Mouse (Mus musculus) bone marrow, adult 2 months (tissue): ENCODE measurements around the gene Epdr1. TPM values are rescaled to one million over a fixed set of nuclear protein-coding genes. Genes with fewer than 3 reads are reported as not detected.

Source experiments
- H3K27ac ChIP-seq: fragments of 200-500 bp; 2 replicates; pipeline ENCODE4 v1.5.1; 2012; ENCODE audit warnings: low read depth, mild to moderate bottlenecking, control low read depth, inconsistent platforms, low read length; ENCODE audit not compliant: control insufficient read depth, poor library complexity, insufficient read depth
- H3K4me1 ChIP-seq: fragments of 200-500 bp; 2 replicates; pipeline ENCODE4 v1.6.1; 2011; ENCODE audit warnings: low read length; ENCODE audit not compliant: control insufficient read depth, insufficient read depth
- H3K4me3 ChIP-seq: fragments of 200-500 bp; replicated peaks from 2 replicates; pipeline ENCODE3; 2011; ENCODE audit warnings: mild to moderate bottlenecking, low read depth, low read length, control low read depth; ENCODE audit not compliant: control insufficient read depth
- CTCF ChIP-seq: fragments of 200-500 bp; IDR thresholded peaks from 2 replicates; pipeline ENCODE4 v1.5.1; 2011; ENCODE audit warnings: low read length, control low read depth; ENCODE audit not compliant: control insufficient read depth, insufficient read depth
- POLR2A ChIP-seq: fragments of 200-500 bp; IDR thresholded peaks from 2 replicates; pipeline ENCODE4 v1.6.1; 2011; ENCODE audit warnings: low read depth, mild to moderate bottlenecking, control low read depth, low read length, borderline replicate concordance; ENCODE audit not compliant: control insufficient read depth
- WGBS: fragments of 180-500 bp; shearing (Covaris S2); methylation state at CpG from one replicate; pipeline ENCODE4 v1.1.7; 2018; 5-methylcytosine and 5-hydroxymethylcytosine counted together
- polyA plus RNA-seq: library from polyadenylated mRNA; stranded (reverse); fragments of >200 nt; gene quantifications from 2 replicates; pipeline ENCODE4 v1.2.4, GENCODE M21; 2011; ENCODE audit warnings: low replicate concordance; ENCODE audit not compliant: missing spikeins, insufficient read depth, insufficient read length

Gene Epdr1
- polyA plus RNA-seq, 1 experiment: 3.1 TPM

GRCm38 (mm10) chr13:19614311-19614710, 5.4 kb downstream of the Epdr1 start:
- H3K4me3 ChIP-seq: no peak overlapping the region
- WGBS: 73% methylated on average over 1 of the region's 1 CpGs
- TF ChIP-seq POLR2A (no peak), CTCF (no peak)
- no peak overlapping the region for H3K27ac ChIP-seq
- no peaks in the 10 kb centered on the region for H3K4me1 ChIP-seq

DNA sequence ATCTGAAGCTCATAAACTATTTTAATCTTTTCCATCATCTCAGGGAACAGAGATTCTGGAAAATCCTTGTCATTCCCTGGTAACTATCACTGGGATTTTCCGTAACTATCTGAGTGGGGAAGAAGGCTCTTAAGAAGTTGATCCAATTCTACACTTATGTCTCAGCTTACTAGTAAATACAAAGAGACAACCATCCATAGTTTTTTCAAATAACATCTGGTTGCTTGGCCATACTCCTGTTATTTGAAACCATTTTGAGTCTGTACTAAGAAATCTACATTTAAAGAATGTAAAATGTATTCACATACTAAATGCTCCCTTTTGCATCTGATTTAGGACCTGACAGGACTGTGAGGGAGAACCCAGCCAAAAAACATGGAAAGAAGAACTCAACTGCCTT, 6.3 kb downstream of the Epdr1 start:
- Histone ChIP-seq H3K4me1 (no peaks in the 10 kb centered on the region), H3K4me3 (no peak overlapping the region), H3K27ac (no peak overlapping the region)
- TF ChIP-seq CTCF (no peak), POLR2A (no peak)
- 81% methylated on average over 1 of the region's 1 CpGs for WGBS

GRCm38 (mm10) chr13:19612963-19613362, 6.8 kb downstream of the Epdr1 start:
- TF ChIP-seq POLR2A (no peak), CTCF (no peak)
- Histone ChIP-seq H3K4me1 (no peaks in the 10 kb centered on the region), H3K27ac (no peak overlapping the region), H3K4me3 (no peak overlapping the region)
- 90% methylated on average over 3 of the region's 3 CpGs for WGBS

DNA sequence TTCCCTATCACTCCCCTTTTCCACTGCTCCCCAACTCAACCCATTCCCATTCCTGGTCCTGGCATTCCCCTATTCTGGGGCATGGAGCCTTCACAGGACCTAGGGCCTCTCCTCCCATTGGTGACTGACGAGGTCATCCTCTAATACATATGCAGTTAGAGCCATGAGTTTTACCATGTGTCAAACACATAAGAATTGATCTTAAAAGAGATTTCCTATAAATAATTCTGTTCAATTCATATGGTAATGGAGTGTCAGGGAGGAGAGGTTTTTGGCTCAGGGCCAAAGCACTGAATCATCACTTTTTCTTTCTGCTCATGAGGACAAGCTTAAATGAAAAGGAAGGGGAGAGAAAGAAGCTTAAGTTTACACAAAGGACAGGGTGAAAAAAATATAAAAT, 7.4 kb downstream of the Epdr1 start:
- TF ChIP-seq POLR2A (no peak), CTCF (no peak)
- no peaks in the 10 kb centered on the region for H3K4me1 ChIP-seq
- no peak overlapping the region for H3K4me3 ChIP-seq
- no peak overlapping the region for H3K27ac ChIP-seq
- WGBS: 90% methylated on average over 1 of the region's 1 CpGs

DNA sequence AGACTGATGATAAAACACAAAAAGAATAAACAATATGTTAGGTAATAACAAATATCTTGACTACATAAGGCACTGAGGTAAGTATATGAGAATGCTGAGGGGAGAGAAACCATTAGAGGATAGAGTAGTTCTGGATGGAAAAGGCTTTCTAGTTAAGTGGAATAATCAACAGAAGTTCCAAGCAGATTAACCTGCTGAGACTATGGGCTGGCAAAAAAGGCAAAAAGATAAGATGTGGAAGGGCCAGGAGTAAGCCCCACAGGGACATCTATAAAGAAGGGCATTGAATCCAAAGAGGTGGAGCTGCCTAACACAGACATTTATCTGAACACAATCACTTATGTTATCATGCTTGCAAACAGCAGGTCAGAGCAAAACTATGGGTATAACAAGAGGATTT, 11.6 kb downstream of the Epdr1 start:
- H3K4me1 ChIP-seq: no peaks in the 10 kb centered on the region; the same call in 1 of the 2 replicates
- H3K4me3 ChIP-seq: no peak overlapping the region
- TF ChIP-seq CTCF (no peak), POLR2A (no peak)
- no peak overlapping the region for H3K27ac ChIP-seq

GRCm38 (mm10) chr13:19604916-19605315, 14.8 kb downstream of the Epdr1 start:
- Histone ChIP-seq H3K4me3 (no peak overlapping the region), H3K4me1 (no peaks in the 10 kb centered on the region; the same call in 1 of the 2 replicates), H3K27ac (no peak overlapping the region)
- TF ChIP-seq POLR2A (no peak), CTCF (no peak)

DNA sequence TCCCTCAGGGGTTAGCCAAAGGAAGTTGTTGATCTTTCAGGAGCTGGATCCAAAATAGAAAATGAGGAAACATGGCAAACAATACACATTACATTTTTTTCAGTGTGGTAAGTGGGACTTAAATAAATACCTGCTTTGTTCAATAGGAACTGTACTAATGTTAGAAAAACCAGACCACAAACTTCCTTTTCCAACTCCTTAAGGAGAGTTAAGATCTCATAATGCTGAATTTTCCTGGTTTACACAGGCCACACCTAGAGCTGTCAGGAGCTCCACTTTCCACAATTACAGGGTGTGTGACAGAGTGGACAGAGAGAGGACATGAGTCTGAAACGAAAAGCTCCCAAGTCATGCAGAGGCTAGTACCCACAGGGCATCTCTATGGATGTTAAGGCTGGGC, 16.0 kb downstream of the Epdr1 start:
- no peak overlapping the region for H3K4me3 ChIP-seq
- 52% methylated on average over 1 of the region's 1 CpGs for WGBS
- no peaks in the 10 kb centered on the region; the same call in 1 of the 2 replicates for H3K4me1 ChIP-seq
- no peak overlapping the region for H3K27ac ChIP-seq
- no peak for TF ChIP-seq POLR2A
- TF ChIP-seq CTCF: no peak

DNA sequence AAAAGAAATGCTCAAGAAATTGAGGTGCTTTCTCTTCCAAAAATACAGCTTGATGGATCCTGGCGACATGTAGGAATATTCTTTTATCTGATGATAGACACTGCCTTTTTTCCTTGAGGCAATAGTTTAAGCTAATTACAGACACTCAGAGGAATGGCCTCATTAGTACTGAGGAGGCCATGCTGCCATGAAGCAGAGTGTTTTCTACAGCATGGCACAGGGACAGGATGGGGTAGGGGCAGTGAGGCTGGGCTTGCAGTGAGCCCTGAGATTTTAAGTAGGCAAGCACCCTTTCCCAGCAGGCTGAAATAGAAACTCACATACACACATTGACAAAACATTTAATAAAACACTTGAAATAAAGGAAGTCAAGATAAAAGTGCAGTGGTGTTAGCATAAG, 17.2 kb downstream of the Epdr1 start:
- no peak for TF ChIP-seq CTCF
- TF ChIP-seq POLR2A: no peak
- H3K27ac ChIP-seq: no peak overlapping the region
- H3K4me1 ChIP-seq: no peaks in the 10 kb centered on the region; the same call in 1 of the 2 replicates
- no peak overlapping the region for H3K4me3 ChIP-seq
- 83% methylated on average over 1 of the region's 1 CpGs for WGBS

- no peak overlapping the region for H3K27ac ChIP-seq
- H3K4me3 ChIP-seq: no peak overlapping the region
- no peak for TF ChIP-seq CTCF
- no peak for TF ChIP-seq POLR2A
- H3K4me1 ChIP-seq: no peaks in the 10 kb centered on the region; the same call in 1 of the 2 replicates
- 74% methylated on average over 6 of the region's 6 CpGs for WGBS
These were observed 20.5 kb downstream of the Epdr1 start for GRCm38 (mm10) chr13:19599242-19599641.
